Mouse (Mus musculus): Measurements from ENCODE around the gene Slc7a10.

The Slc7a10 gene

DNA sequence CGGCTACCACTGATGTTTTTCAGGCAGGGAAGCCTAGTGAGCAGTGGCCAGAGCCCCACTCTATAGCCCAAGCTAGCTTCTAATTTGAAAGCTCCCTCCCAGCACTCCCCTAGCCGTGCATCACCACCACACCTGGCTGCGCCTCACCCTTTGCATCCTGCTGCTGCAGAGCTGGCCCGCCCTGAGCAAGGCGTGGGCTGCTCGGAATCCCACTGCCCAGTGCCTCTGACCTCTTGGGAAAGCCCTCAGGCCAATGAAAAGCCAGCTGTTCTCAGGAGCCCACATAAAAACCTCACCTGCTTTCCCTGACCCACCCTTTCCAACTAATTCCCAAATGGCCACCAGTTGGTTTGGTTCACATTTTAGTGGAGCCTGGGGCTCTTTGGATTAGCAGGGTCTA is 22.1 kb upstream of the Slc7a10 start:
- Histone ChIP-seq H3K4me1 (replicated peaks; ENCODE audit: low read depth, low read length) (peaks cover 4% of the 10 kb centered on the region), H3K9me3 (ENCODE audit: low read length) (peaks cover 12% of the 10 kb centered on the region; the same call in 1 of the 2 replicates)
- TF ChIP-seq NANOG (IDR thresholded peaks at IDR 0.05; ENCODE audit: borderline replicate concordance, low read length) = no peak
- TF ChIP-seq POU5F1 (IDR thresholded peaks at IDR 0.05; ENCODE audit: borderline replicate concordance, low read length) = no peak
- no peak for TF ChIP-seq CTCF (conservative IDR thresholded peaks at IDR 0.05; ENCODE audit: low read length)

GRCm38 (mm10) chr7:35166988-35167387 is 19.2 kb upstream of the Slc7a10 start:
- peaks cover 61% of the 10 kb centered on the region for H3K27me3 ChIP-seq (ENCODE audit: insufficient read depth, low read length)
- H3K4me3 ChIP-seq (replicated peaks; ENCODE audit: low read length) = no peak overlapping the region
- TF ChIP-seq POU5F1 (IDR thresholded peaks at IDR 0.05; ENCODE audit: borderline replicate concordance, low read length) (no peak), NANOG (IDR thresholded peaks at IDR 0.05; ENCODE audit: borderline replicate concordance, low read length) (no peak), CTCF (conservative IDR thresholded peaks at IDR 0.05; ENCODE audit: low read length) (no peak)
- no peaks in the 10 kb centered on the region for H3K36me3 ChIP-seq (ENCODE audit: insufficient read depth, low read length)
- peaks cover 19% of the 10 kb centered on the region for H3K4me1 ChIP-seq (replicated peaks; ENCODE audit: low read depth, low read length)
- no peaks in the 10 kb centered on the region for H3K9me3 ChIP-seq (ENCODE audit: low read length)

More for the DNA sequence above, 22.1 kb upstream of the Slc7a10 start:
- peaks cover 58% of the 10 kb centered on the region for H3K27me3 ChIP-seq (ENCODE audit: insufficient read depth, low read length)
- H3K36me3 ChIP-seq (ENCODE audit: insufficient read depth, low read length) = no peaks in the 10 kb centered on the region
- H3K4me3 ChIP-seq (replicated peaks; ENCODE audit: low read length) = no peak overlapping the region

DNA sequence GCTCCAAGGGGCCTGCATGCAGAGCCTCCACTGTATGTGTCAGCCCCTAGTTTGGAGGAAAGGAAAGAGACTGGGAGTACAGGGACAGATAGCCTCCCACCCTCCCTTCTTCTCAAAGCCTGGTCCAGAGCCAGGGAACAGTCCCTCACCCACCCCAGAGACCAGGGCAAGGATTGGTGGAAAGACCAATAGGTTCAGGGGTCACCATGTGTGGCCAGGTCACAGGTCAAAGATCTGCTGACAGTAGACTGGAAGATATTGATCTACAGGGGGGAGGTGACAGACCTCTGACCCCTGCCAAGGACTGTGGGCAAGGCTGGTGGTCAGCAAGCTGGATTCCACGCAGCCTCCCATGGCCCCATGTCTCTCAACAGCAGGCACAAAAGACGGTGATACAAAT is 18.3 kb upstream of the Slc7a10 start:
- Histone ChIP-seq H3K9me3 (ENCODE audit: low read length) (no peaks in the 10 kb centered on the region), H3K4me3 (replicated peaks; ENCODE audit: low read length) (no peak overlapping the region), H3K36me3 (ENCODE audit: insufficient read depth, low read length) (no peaks in the 10 kb centered on the region), H3K4me1 (replicated peaks; ENCODE audit: low read depth, low read length) (peaks cover 28% of the 10 kb centered on the region), H3K27me3 (ENCODE audit: insufficient read depth, low read length) (peaks cover 59% of the 10 kb centered on the region)
- TF ChIP-seq POU5F1 (IDR thresholded peaks at IDR 0.05; ENCODE audit: borderline replicate concordance, low read length) (no peak), CTCF (conservative IDR thresholded peaks at IDR 0.05; ENCODE audit: low read length) (no peak), NANOG (IDR thresholded peaks at IDR 0.05; ENCODE audit: borderline replicate concordance, low read length) (no peak)

DNA sequence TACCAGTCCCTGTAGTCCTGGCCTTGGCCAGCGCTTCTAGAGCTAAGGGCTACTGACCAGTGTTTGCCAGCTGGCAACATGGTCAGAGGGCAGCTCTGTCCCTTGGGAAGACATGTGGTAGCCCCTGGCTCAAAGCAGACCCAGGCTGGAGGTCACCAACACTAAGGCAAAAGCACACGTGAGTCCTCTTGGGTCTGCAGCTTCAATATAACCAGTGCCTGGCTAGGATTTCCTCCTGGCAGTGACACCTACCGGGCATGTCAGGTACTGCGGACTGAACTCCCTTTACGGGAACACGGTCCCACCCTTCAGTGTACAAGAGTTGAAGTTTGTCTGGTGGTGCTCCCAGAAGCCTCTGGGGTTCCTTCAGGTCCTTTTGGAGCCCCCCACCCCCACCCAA is 16.8 kb upstream of the Slc7a10 start:
- H3K27me3 ChIP-seq (ENCODE audit: insufficient read depth, low read length) = peaks cover 57% of the 10 kb centered on the region
- H3K9me3 ChIP-seq (ENCODE audit: low read length) = no peaks in the 10 kb centered on the region
- no peaks in the 10 kb centered on the region for H3K36me3 ChIP-seq (ENCODE audit: insufficient read depth, low read length)
- peak; percentile 90 for TF ChIP-seq CTCF (conservative IDR thresholded peaks at IDR 0.05; ENCODE audit: low read length)
- TF ChIP-seq NANOG (IDR thresholded peaks at IDR 0.05; ENCODE audit: borderline replicate concordance, low read length) = no peak
- H3K4me1 ChIP-seq (replicated peaks; ENCODE audit: low read depth, low read length) = peaks cover 39% of the 10 kb centered on the region
- H3K4me3 ChIP-seq (replicated peaks; ENCODE audit: low read length) = no peak overlapping the region

DNA sequence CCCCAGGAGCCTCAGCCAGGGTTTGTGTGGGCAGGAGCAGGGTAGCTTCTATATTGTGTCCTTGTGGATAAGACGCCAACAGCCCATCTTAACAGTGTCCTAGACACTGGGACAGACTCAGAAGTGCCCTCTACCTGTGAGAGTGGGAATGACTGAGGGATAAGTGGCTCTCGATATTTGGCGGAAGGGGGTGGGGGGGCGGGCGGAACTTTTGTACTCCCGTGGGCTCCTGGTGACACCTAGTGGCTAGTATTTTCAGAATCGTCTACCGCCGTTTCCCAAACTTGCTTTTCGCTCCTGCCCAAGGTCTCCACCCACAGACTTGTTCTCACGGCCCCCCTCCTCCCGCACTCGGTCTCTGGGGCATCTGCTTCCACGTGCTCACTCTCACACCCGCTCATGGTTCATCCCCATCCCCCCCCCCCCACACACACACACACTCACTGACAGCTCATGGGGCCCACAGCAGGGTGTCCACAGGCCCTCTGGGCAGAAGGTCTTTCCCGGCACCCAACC is 14.3 kb upstream of the Slc7a10 start:
- peaks cover 59% of the 10 kb centered on the region for H3K4me1 ChIP-seq (replicated peaks; ENCODE audit: low read depth, low read length)
- H3K36me3 ChIP-seq (ENCODE audit: insufficient read depth, low read length) = no peaks in the 10 kb centered on the region
- TF ChIP-seq NANOG (IDR thresholded peaks at IDR 0.05; ENCODE audit: borderline replicate concordance, low read length) = no peak
- TF ChIP-seq CTCF (conservative IDR thresholded peaks at IDR 0.05; ENCODE audit: low read length) = peak; percentile 31
- no peak for TF ChIP-seq POU5F1 (IDR thresholded peaks at IDR 0.05; ENCODE audit: borderline replicate concordance, low read length)
- peaks cover 55% of the 10 kb centered on the region for H3K27me3 ChIP-seq (ENCODE audit: insufficient read depth, low read length)
- H3K9me3 ChIP-seq (ENCODE audit: low read length) = no peaks in the 10 kb centered on the region
- 0 out of 2 replicates have a peak overlapping the region, but pooled peaks have one; percentile 10 for H3K4me3 ChIP-seq (replicated peaks; ENCODE audit: low read length)

DNA sequence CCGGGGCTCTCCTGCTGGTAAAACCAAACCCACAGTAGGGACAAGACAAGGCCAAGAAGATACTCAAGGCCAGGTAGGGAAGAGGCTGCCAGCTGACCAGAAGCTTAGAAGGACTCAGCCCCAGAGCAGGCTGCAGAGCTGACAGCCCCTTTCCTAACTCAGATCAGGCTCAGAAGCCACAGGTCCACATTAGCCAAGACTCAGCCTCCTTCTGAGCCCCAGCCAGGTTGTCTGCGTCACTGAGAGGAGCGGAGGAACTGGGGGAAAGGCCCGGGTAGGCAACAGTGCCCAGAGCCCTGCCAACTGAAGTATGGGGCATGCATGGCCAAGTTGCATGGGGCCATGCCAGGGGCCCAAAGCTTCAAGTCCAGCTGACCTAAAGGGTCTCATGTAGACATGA is 13.7 kb upstream of the Slc7a10 start:
- Histone ChIP-seq H3K4me1 (replicated peaks; ENCODE audit: low read depth, low read length) (peaks cover 65% of the 10 kb centered on the region), H3K36me3 (ENCODE audit: insufficient read depth, low read length) (no peaks in the 10 kb centered on the region), H3K27me3 (ENCODE audit: insufficient read depth, low read length) (peaks cover 52% of the 10 kb centered on the region), H3K9me3 (ENCODE audit: low read length) (no peaks in the 10 kb centered on the region), H3K4me3 (replicated peaks; ENCODE audit: low read length) (0 out of 2 replicates have a peak overlapping the region, but pooled peaks have one; percentile 10)
- no peak for TF ChIP-seq POU5F1 (IDR thresholded peaks at IDR 0.05; ENCODE audit: borderline replicate concordance, low read length)
- no peak for TF ChIP-seq NANOG (IDR thresholded peaks at IDR 0.05; ENCODE audit: borderline replicate concordance, low read length)
- no peak for TF ChIP-seq CTCF (conservative IDR thresholded peaks at IDR 0.05; ENCODE audit: low read length)

- TF ChIP-seq NANOG (IDR thresholded peaks at IDR 0.05; ENCODE audit: borderline replicate concordance, low read length) (no peak), POU5F1 (IDR thresholded peaks at IDR 0.05; ENCODE audit: borderline replicate concordance, low read length) (no peak), CTCF (conservative IDR thresholded peaks at IDR 0.05; ENCODE audit: low read length) (no peak)
- H3K4me1 ChIP-seq (replicated peaks; ENCODE audit: low read depth, low read length) = peaks cover 79% of the 10 kb centered on the region
- no peak overlapping the region for H3K4me3 ChIP-seq (replicated peaks; ENCODE audit: low read length)
- H3K27me3 ChIP-seq (ENCODE audit: insufficient read depth, low read length) = peaks cover 49% of the 10 kb centered on the region
- H3K9me3 ChIP-seq (ENCODE audit: low read length) = no peaks in the 10 kb centered on the region
- H3K36me3 ChIP-seq (ENCODE audit: insufficient read depth, low read length) = no peaks in the 10 kb centered on the region
These were observed 10.7 kb upstream of the Slc7a10 start for GRCm38 (mm10) chr7:35175533-35175932.

GRCm38 (mm10) chr7:35176412-35177381 is 9.5 kb upstream of the Slc7a10 start:
- no peak overlapping the region; the same call in 1 of the 2 replicates for H3K4me3 ChIP-seq (replicated peaks; ENCODE audit: low read length)
- TF ChIP-seq NANOG (IDR thresholded peaks at IDR 0.05; ENCODE audit: borderline replicate concordance, low read length) (no peak), POU5F1 (IDR thresholded peaks at IDR 0.05; ENCODE audit: borderline replicate concordance, low read length) (no peak), CTCF (conservative IDR thresholded peaks at IDR 0.05; ENCODE audit: low read length) (peak; percentile 49)

More at GRCm38 (mm10) chr7:35176412-35177381, 9.5 kb upstream of the Slc7a10 start:
- peaks cover 73% of the 10 kb centered on the region for H3K4me1 ChIP-seq (replicated peaks; ENCODE audit: low read depth, low read length)
- H3K27me3 ChIP-seq (ENCODE audit: insufficient read depth, low read length) = peaks cover 41% of the 10 kb centered on the region
- H3K36me3 ChIP-seq (ENCODE audit: insufficient read depth, low read length) = no peaks in the 10 kb centered on the region
- H3K9me3 ChIP-seq (ENCODE audit: low read length) = no peaks in the 10 kb centered on the region

All from E14TG2a.4 (cell line).